Mouse (Mus musculus) testis, postnatal 10 days (tissue): Measurements from ENCODE around the gene Cntnap2.

Experiments
- DNase-seq: peaks from one replicate; pipeline ENCODE4 v3.0.0; 2021; ENCODE audit warnings: low spot score

Cntnap2 gene

GRCm38 (mm10) chr6:47306065-47306798, 2247.1 kb downstream of the Cntnap2 start:
- DNase-seq = no peak

GRCm38 (mm10) chr6:47306954-47307353, 2247.8 kb downstream of the Cntnap2 start:
- DNase-seq = no peak

- no peak for DNase-seq
These were observed 2255.6 kb downstream of the Cntnap2 start for GRCm38 (mm10) chr6:47314507-47315334.

- no peak for DNase-seq
These were observed 2256.3 kb downstream of the Cntnap2 start for GRCm38 (mm10) chr6:47315454-47315853.

GRCm38 (mm10) chr6:47317253-47317652, 2258.1 kb downstream of the Cntnap2 start:
- DNase-seq = no peak

- no peak for DNase-seq
These were observed 2259.5 kb downstream of the Cntnap2 start for GRCm38 (mm10) chr6:47318705-47319104.

GRCm38 (mm10) chr6:47319309-47319983, 2260.3 kb downstream of the Cntnap2 start:
- DNase-seq = no peak

GRCm38 (mm10) chr6:47323169-47323835, 2264.1 kb downstream of the Cntnap2 start:
- DNase-seq = no peak

- no peak for DNase-seq
These were observed 2264.7 kb downstream of the Cntnap2 start for GRCm38 (mm10) chr6:47323886-47324285.

GRCm38 (mm10) chr6:47328281-47328680, 2269.1 kb downstream of the Cntnap2 start:
- no peak for DNase-seq

GRCm38 (mm10) chr6:47329212-47329611, 2270.1 kb downstream of the Cntnap2 start:
- no peak for DNase-seq

- DNase-seq = no peak
These were observed 2273.9 kb downstream of the Cntnap2 start for GRCm38 (mm10) chr6:47333016-47333415.

- no peak for DNase-seq
These were observed 2275.2 kb downstream of the Cntnap2 start for GRCm38 (mm10) chr6:47334377-47334776.

- DNase-seq = no peak
These were observed 2278.1 kb downstream of the Cntnap2 start for GRCm38 (mm10) chr6:47337300-47337699.

GRCm38 (mm10) chr6:47338113-47338512, 2279.0 kb downstream of the Cntnap2 start:
- peak; percentile 59 for DNase-seq

- no peak for DNase-seq
These were observed 2281.8 kb downstream of the Cntnap2 start for GRCm38 (mm10) chr6:47340813-47341502.

GRCm38 (mm10) chr6:47341503-47341884, 2282.3 kb downstream of the Cntnap2 start:
- peak; percentile 44 for DNase-seq

GRCm38 (mm10) chr6:47343245-47343644, 2284.1 kb downstream of the Cntnap2 start:
- no peak for DNase-seq

GRCm38 (mm10) chr6:47344696-47345095, 2285.5 kb downstream of the Cntnap2 start:
- DNase-seq = no peak

GRCm38 (mm10) chr6:47350100-47350690, 2291.0 kb downstream of the Cntnap2 start:
- DNase-seq = no peak
